Mouse (Mus musculus): ENCODE measurements at regions not wholly inside any gene's neighbourhood (a gene's known extent, or its start where the extent isn't known, plus 50 kb on each side); places are given as distances from the start of the nearest gene placed in this dataset.

- DNase-seq (ENCODE audit: low spot score): no peak
These were observed 60.5 kb downstream of the Rsl24d1 start for GRCm38 (mm10) chr9:73173589-73174247.

- DNase-seq (ENCODE audit: low spot score): no peak
These were observed 63.4 kb downstream of the Rsl24d1 start for GRCm38 (mm10) chr9:73176645-73177044.

GRCm38 (mm10) chr9:73183356-73183755, 70.1 kb downstream of the Rsl24d1 start:
- no peak for DNase-seq (ENCODE audit: low spot score)

GRCm38 (mm10) chr9:73184908-73185307, 71.7 kb downstream of the Rsl24d1 start:
- no peak for DNase-seq (ENCODE audit: low spot score)

GRCm38 (mm10) chr9:73192271-73192785, 79.1 kb downstream of the Rsl24d1 start:
- peak; percentile 21 for DNase-seq (ENCODE audit: low spot score)

- DNase-seq (ENCODE audit: low spot score): no peak
These were observed 85.2 kb downstream of the Rsl24d1 start for GRCm38 (mm10) chr9:73198261-73199085.

GRCm38 (mm10) chr9:73223111-73223510, 109.9 kb downstream of the Rsl24d1 start:
- DNase-seq (ENCODE audit: low spot score): no peak

- no peak for DNase-seq (ENCODE audit: low spot score)
These were observed 127.0 kb downstream of the Rsl24d1 start for GRCm38 (mm10) chr9:73240188-73240587.

- no peak for DNase-seq (ENCODE audit: low spot score)
These were observed 129.5 kb downstream of the Rsl24d1 start for GRCm38 (mm10) chr9:73242521-73243308.

- DNase-seq (ENCODE audit: low spot score): no peak
These were observed 131.0 kb downstream of the Rsl24d1 start for GRCm38 (mm10) chr9:73244177-73244576.

GRCm38 (mm10) chr9:73245524-73245923, 132.3 kb downstream of the Rsl24d1 start:
- no peak for DNase-seq (ENCODE audit: low spot score)

- DNase-seq (ENCODE audit: low spot score): no peak
These were observed 144.9 kb downstream of the Rsl24d1 start for GRCm38 (mm10) chr9:73258171-73258570.

- DNase-seq (ENCODE audit: low spot score): no peak
These were observed 145.4 kb downstream of the Rsl24d1 start for GRCm38 (mm10) chr9:73258640-73259039.

- no peak for DNase-seq (ENCODE audit: low spot score)
These were observed 149.5 kb downstream of the Rsl24d1 start for GRCm38 (mm10) chr9:73262711-73263110.

GRCm38 (mm10) chr9:73270249-73270648, 157.0 kb downstream of the Rsl24d1 start:
- no peak for DNase-seq (ENCODE audit: low spot score)

GRCm38 (mm10) chr9:73272614-73273013, 159.4 kb downstream of the Rsl24d1 start:
- DNase-seq (ENCODE audit: low spot score): no peak

- no peak for DNase-seq (ENCODE audit: low spot score)
These were observed 160.5 kb downstream of the Rsl24d1 start for GRCm38 (mm10) chr9:73273681-73274080.

GRCm38 (mm10) chr9:73275671-73276070, 162.4 kb downstream of the Rsl24d1 start:
- no peak for DNase-seq (ENCODE audit: low spot score)

GRCm38 (mm10) chr9:73295287-73295686, 182.1 kb downstream of the Rsl24d1 start:
- no peak for DNase-seq (ENCODE audit: low spot score)

- DNase-seq (ENCODE audit: low spot score): no peak
These were observed 189.1 kb downstream of the Rsl24d1 start for GRCm38 (mm10) chr9:73302156-73302918.

- no peak for DNase-seq (ENCODE audit: low spot score)
These were observed 203.8 kb downstream of the Rsl24d1 start for GRCm38 (mm10) chr9:73317048-73317447.

All from yolk sac, embryonic 10.5 days (tissue).